13 mouse cellular contexts compared by ENCODE assay signal in the genomic region with DNA sequence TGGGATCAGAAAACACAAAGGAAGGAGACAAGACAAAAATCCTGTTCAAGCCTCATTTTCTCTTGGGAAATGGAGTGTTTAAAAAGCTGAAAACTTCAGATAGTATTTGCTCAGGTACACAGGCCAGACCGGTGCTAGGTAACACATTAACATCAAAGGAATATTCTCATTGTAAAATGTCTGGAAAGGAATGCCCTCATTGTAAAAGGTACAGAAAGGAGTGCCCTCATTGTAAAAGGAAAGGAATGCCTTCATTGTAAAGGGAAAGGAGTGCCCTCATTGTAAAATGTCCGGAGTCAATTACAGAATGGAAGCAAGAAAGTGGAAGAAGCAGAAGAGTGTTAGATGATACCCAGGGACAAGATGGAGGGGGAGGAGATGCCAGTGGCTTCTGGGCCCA.
"Had no signal": no experiment of that assay in that cellular context is flagged by ENCODE, and none has a peak within 500 bp of the region (broad histone marks: within the 10 kb centered on the region; RNA-seq: fewer than 3 reads in every experiment).

No protein-coding gene starts in this region.

- H3K27ac ChIP-seq: kidney, postnatal 0 days; layer of hippocampus, adult 2 months; liver, embryonic 15.5 days; midbrain, embryonic 13.5 days had no signal

- H3K4me1 ChIP-seq: liver, embryonic 15.5 days; midbrain, embryonic 13.5 days had no signal

- H3K36me3 ChIP-seq: liver, embryonic 15.5 days; midbrain, embryonic 13.5 days had no signal

- H3K4me3 ChIP-seq: layer of hippocampus, adult 2 months; liver, embryonic 15.5 days; midbrain, embryonic 13.5 days had no signal

- DNase-seq: kidney, adult 2 months; kidney, postnatal 36 days; left cerebral cortex, postnatal 4 days; lung, adult 2 months; lung, postnatal 14 days; right cerebral cortex, postnatal 14 days; thymus, adult 2 months; thymus, postnatal 36 days had no signal

- H3K27me3 ChIP-seq: liver, embryonic 15.5 days; midbrain, embryonic 13.5 days had no signal

- H3K9me3 ChIP-seq: liver, embryonic 15.5 days; midbrain, embryonic 13.5 days had no signal

- H3K9ac ChIP-seq: liver, embryonic 15.5 days; midbrain, embryonic 13.5 days had no signal

- H3K4me2 ChIP-seq: liver, embryonic 11.5 days; liver, embryonic 15.5 days; midbrain, embryonic 13.5 days had no signal

- ATAC-seq: midbrain, embryonic 13.5 days had no signal
